Mouse (Mus musculus) midbrain, embryonic 13.5 days (tissue): ENCODE measurements around the gene Dnajb8. TPM values are rescaled to one million over a fixed set of nuclear protein-coding genes. Genes with fewer than 3 reads are reported as not detected.

ENCODE experiments used
- ATAC-seq: fragments of 200-750 bp; cut with Nextera tagmentation; 2 replicates; pipeline ENCODE4 v1.8.0; 2017; ENCODE audit warnings: mild to moderate bottlenecking, moderate TSS enrichment, moderate library complexity
- H3K27ac ChIP-seq: fragments of 300-500 bp; sonication (generic); 2 replicates; pipeline ENCODE4 v1.5.1; 2015; ENCODE audit warnings: inconsistent platforms, mild to moderate bottlenecking, moderate library complexity
- H3K27me3 ChIP-seq: fragments of 300-500 bp; sonication (generic); 2 replicates; pipeline ENCODE4 v1.6.1; 2015; ENCODE audit warnings: mild to moderate bottlenecking, inconsistent platforms
- H3K36me3 ChIP-seq: fragments of 300-500 bp; sonication (generic); 2 replicates; pipeline ENCODE4 v1.6.1; 2015; ENCODE audit warnings: mild to moderate bottlenecking, inconsistent platforms
- H3K4me1 ChIP-seq: fragments of 300-500 bp; sonication (generic); replicated peaks from 2 replicates; pipeline ENCODE4 v1.6.1; 2015; ENCODE audit warnings: inconsistent platforms
- H3K4me2 ChIP-seq: fragments of 300-500 bp; sonication (generic); replicated peaks from 2 replicates; pipeline ENCODE4 v1.6.1; 2015; ENCODE audit warnings: moderate library complexity, mild to moderate bottlenecking, inconsistent platforms
- H3K4me3 ChIP-seq: fragments of 300-500 bp; sonication (generic); replicated peaks from 2 replicates; pipeline ENCODE4 v1.5.1; 2015; ENCODE audit warnings: mild to moderate bottlenecking, inconsistent platforms
- H3K9ac ChIP-seq: fragments of 300-500 bp; sonication (generic); replicated peaks from 2 replicates; pipeline ENCODE4 v1.6.1; 2015; ENCODE audit warnings: mild to moderate bottlenecking, inconsistent platforms
- H3K9me3 ChIP-seq: fragments of 300-500 bp; sonication (generic); 2 replicates; pipeline ENCODE4 v1.6.1; 2016; ENCODE audit warnings: mild to moderate bottlenecking, inconsistent platforms
- WGBS: fragments of 180-500 bp; shearing (Covaris S2); methylation state at CpG from one replicate; pipeline ENCODE4 v1.1.7; 2015; 5-methylcytosine and 5-hydroxymethylcytosine counted together
- polyA plus RNA-seq: library from polyadenylated mRNA; unstranded; fragments of >200 nt; fragmentation: Nextera tagmentation; extraction: Ambion mirVana; gene quantifications from 2 replicates; pipeline ENCODE4 v1.2.1, GENCODE M21; 2015

The Dnajb8 gene
- polyA plus RNA-seq, 1 experiment from 2014 or later: not detected

GRCm38 (mm10) chr6:88193433-88194052 lies 28.5 kb upstream of the Dnajb8 start, which contains the start of gene Gata2:
Gene Gata2 (plus strand): TSS chr6:88193891.
- Histone ChIP-seq H3K27me3 (peaks cover 100% of the 10 kb centered on the region), H3K9ac (peak within 1 kb of the TSS; percentile 72), H3K4me2 (peak within 1 kb of the TSS; percentile 64), H3K9me3 (no peaks in the 10 kb centered on the region), H3K4me1 (peaks cover 52% of the 10 kb centered on the region), H3K4me3 (peak within 1 kb of the TSS; percentile 47), H3K36me3 (no peaks in the 10 kb centered on the region), H3K27ac (peak within 1 kb of the TSS; percentile 87)
- WGBS: under 1% methylated on average over 55 of the region's 57 CpGs
- no peak for ATAC-seq

GRCm38 (mm10) chr6:88194053-88194977 lies 27.8 kb upstream of the Dnajb8 start:
- Histone ChIP-seq H3K4me2 (peak overlapping the region; percentile 64), H3K4me3 (peak overlapping the region; percentile 47), H3K27me3 (peaks cover 100% of the 10 kb centered on the region), H3K4me1 (peaks cover 57% of the 10 kb centered on the region), H3K9ac (peak overlapping the region; percentile 72), H3K9me3 (no peaks in the 10 kb centered on the region), H3K27ac (peak overlapping the region; percentile 87), H3K36me3 (no peaks in the 10 kb centered on the region)
- under 1% methylated on average over 58 of the region's 58 CpGs for WGBS
- no peak for ATAC-seq

GRCm38 (mm10) chr6:88194978-88195325 lies 27.1 kb upstream of the Dnajb8 start:
- Histone ChIP-seq H3K36me3 (no peaks in the 10 kb centered on the region), H3K9ac (peak overlapping the region; percentile 72), H3K4me3 (peak overlapping the region; percentile 47), H3K4me1 (peaks cover 58% of the 10 kb centered on the region), H3K27me3 (peaks cover 100% of the 10 kb centered on the region), H3K9me3 (no peaks in the 10 kb centered on the region), H3K4me2 (peak overlapping the region; percentile 64), H3K27ac (peak overlapping the region; percentile 87)
- WGBS: 5% methylated on average over 7 of the region's 7 CpGs
- ATAC-seq: no peak

GRCm38 (mm10) chr6:88196054-88196732 lies 25.9 kb upstream of the Dnajb8 start:
- H3K36me3 ChIP-seq: no peaks in the 10 kb centered on the region
- H3K9ac ChIP-seq: peak overlapping the region; percentile 61
- peak overlapping the region; percentile 47 for H3K4me3 ChIP-seq
- peaks cover 64% of the 10 kb centered on the region for H3K4me1 ChIP-seq
- H3K27me3 ChIP-seq: peaks cover 100% of the 10 kb centered on the region
- WGBS: under 1% methylated on average over 33 of the region's 33 CpGs
- peak overlapping the region; percentile 64 for H3K4me2 ChIP-seq
- H3K27ac ChIP-seq: peak overlapping the region; percentile 61
- ATAC-seq: no peak
- H3K9me3 ChIP-seq: no peaks in the 10 kb centered on the region

GRCm38 (mm10) chr6:88196733-88197312 lies 25.2 kb upstream of the Dnajb8 start:
- Histone ChIP-seq H3K4me1 (peaks cover 67% of the 10 kb centered on the region), H3K27me3 (peaks cover 100% of the 10 kb centered on the region), H3K9ac (peak overlapping the region; percentile 61), H3K4me3 (peak overlapping the region; percentile 47), H3K36me3 (no peaks in the 10 kb centered on the region), H3K9me3 (no peaks in the 10 kb centered on the region), H3K4me2 (peak overlapping the region; percentile 64), H3K27ac (peak overlapping the region; percentile 61)
- WGBS: under 1% methylated on average over 44 of the region's 44 CpGs
- ATAC-seq: no peak

- under 1% methylated on average over 38 of the region's 39 CpGs for WGBS
- Histone ChIP-seq H3K27me3 (peaks cover 100% of the 10 kb centered on the region), H3K9ac (peak overlapping the region; percentile 61), H3K4me1 (peaks cover 70% of the 10 kb centered on the region), H3K4me2 (peak overlapping the region; percentile 64), H3K36me3 (no peaks in the 10 kb centered on the region), H3K4me3 (peak overlapping the region; percentile 47), H3K9me3 (no peaks in the 10 kb centered on the region), H3K27ac (peak overlapping the region; percentile 35; the same call in 1 of the 2 replicates)
- ATAC-seq: no peak
Observed at GRCm38 (mm10) chr6:88197313-88198069, 24.6 kb upstream of the Dnajb8 start.

GRCm38 (mm10) chr6:88198070-88198940 lies 23.8 kb upstream of the Dnajb8 start:
- Histone ChIP-seq H3K4me1 (peaks cover 69% of the 10 kb centered on the region), H3K4me2 (peak overlapping the region; percentile 64), H3K9ac (peak overlapping the region; percentile 56; the same call in 1 of the 2 replicates), H3K9me3 (no peaks in the 10 kb centered on the region), H3K27me3 (peaks cover 99% of the 10 kb centered on the region), H3K36me3 (no peaks in the 10 kb centered on the region), H3K4me3 (peak overlapping the region; percentile 47), H3K27ac (peak overlapping the region; percentile 35; the same call in 1 of the 2 replicates)
- under 1% methylated on average over 51 of the region's 62 CpGs for WGBS
- ATAC-seq: peak; percentile 41

GRCm38 (mm10) chr6:88199001-88199717 lies 22.9 kb upstream of the Dnajb8 start:
- no peaks in the 10 kb centered on the region for H3K9me3 ChIP-seq
- no peaks in the 10 kb centered on the region for H3K36me3 ChIP-seq
- no peak overlapping the region for H3K27ac ChIP-seq
- 1% methylated on average over 39 of the region's 39 CpGs for WGBS
- peaks cover 99% of the 10 kb centered on the region for H3K27me3 ChIP-seq
- peak overlapping the region; percentile 64 for H3K4me2 ChIP-seq
- ATAC-seq: no peak
- H3K9ac ChIP-seq: peak overlapping the region; percentile 56; the same call in 1 of the 2 replicates
- H3K4me1 ChIP-seq: peaks cover 65% of the 10 kb centered on the region
- H3K4me3 ChIP-seq: peak overlapping the region; percentile 47

- Histone ChIP-seq H3K9ac (peak overlapping the region; percentile 20; the same call in 1 of the 2 replicates), H3K4me2 (peak overlapping the region; percentile 64), H3K27me3 (peaks cover 99% of the 10 kb centered on the region), H3K9me3 (no peaks in the 10 kb centered on the region), H3K4me1 (peaks cover 69% of the 10 kb centered on the region), H3K27ac (no peak overlapping the region), H3K36me3 (no peaks in the 10 kb centered on the region), H3K4me3 (peak overlapping the region; percentile 47)
- no peak for ATAC-seq
- under 1% methylated on average over 50 of the region's 50 CpGs for WGBS
Observed at GRCm38 (mm10) chr6:88199718-88200692, 22.1 kb upstream of the Dnajb8 start.
